Mouse (Mus musculus): ENCODE measurements around the gene Mesd.

Mesd gene

GRCm38 (mm10) chr7:83913405-83913932 is 29.2 kb downstream of the Mesd start:
- DNase-seq (ENCODE audit: inconsistent ontology term), result no peak

DNA sequence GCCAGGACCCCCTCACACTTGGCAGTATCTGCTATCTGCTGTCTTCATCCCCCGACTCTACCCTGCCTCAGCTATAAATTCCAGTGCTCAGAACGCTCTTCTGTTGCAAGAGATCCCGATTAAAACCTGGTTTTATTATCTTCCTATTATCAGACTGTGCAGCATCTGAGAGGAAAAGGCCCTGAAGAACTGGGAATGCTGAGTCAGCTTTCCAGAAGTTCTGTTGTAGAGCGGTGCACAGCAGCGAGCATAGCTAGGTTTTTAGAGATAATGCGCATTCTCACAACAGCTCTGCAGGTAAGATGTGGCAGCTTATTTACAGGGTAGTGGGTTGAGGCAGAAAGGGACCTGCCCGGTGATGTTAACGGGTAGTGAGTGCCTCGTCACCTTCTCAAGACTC is 29.7 kb downstream of the Mesd start:
- no peak for DNase-seq (ENCODE audit: inconsistent ontology term)

DNA sequence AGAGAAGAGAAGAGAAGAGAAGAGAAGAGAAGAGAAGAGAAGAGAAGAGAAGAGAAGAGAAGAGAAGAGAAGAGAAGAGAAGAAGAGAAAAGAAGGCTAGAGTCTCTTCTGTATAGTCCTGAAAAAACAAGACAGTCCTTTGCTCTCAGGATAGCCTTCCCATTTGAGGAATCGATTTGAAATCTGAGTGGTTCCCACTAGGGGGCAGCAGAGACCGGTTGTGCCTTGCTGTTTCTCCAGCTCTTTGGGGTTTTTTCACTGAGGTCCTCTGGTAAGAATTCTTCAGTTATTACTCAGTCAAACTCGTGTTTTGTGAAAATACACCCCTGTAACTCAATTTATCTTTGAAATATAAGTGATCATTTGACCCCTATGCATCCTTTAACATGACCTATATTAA is 30.3 kb downstream of the Mesd start:
- peak; percentile 71 for DNase-seq (ENCODE audit: inconsistent ontology term)

DNA sequence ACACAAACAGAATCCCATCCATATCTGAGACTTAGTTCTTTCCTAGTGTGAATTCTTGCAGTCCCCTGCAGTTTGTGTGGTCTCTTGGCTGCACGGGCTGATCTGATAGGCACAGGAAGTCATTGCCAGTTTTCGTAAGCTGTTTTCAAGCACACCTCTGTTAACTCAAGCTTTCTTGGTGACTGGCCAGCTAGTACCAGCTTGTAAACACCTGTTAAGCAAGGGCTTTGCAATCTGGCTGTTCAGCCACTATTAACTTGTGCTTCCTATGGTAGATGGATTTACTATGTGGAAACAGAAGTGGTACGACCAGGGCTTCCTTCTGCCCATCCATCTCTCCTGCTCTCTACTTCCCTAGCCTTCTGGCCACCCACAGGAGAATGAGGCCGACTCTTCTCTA is 36.0 kb downstream of the Mesd start:
- no peak for DNase-seq (ENCODE audit: inconsistent ontology term)

DNA sequence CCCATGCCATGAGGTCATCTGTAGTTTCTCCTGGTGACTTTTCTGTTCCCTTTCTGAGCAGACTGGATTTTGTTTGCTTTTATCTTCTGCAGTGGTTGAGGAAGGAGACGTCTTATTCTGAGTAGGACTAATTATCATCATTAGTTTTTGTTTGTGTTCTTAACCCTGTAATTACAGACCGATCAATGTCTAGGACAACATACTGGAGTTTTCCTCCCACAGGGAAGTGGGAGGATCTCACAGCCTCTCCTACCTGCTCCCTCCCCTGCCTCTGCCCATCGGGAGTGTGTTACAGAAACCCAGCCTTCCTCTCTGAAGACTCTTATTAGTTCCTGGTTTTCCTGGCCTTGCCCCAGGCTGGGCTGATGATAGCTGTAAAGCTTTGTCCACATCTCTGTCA is 37.4 kb downstream of the Mesd start:
- DNase-seq (ENCODE audit: inconsistent ontology term), result no peak

DNA sequence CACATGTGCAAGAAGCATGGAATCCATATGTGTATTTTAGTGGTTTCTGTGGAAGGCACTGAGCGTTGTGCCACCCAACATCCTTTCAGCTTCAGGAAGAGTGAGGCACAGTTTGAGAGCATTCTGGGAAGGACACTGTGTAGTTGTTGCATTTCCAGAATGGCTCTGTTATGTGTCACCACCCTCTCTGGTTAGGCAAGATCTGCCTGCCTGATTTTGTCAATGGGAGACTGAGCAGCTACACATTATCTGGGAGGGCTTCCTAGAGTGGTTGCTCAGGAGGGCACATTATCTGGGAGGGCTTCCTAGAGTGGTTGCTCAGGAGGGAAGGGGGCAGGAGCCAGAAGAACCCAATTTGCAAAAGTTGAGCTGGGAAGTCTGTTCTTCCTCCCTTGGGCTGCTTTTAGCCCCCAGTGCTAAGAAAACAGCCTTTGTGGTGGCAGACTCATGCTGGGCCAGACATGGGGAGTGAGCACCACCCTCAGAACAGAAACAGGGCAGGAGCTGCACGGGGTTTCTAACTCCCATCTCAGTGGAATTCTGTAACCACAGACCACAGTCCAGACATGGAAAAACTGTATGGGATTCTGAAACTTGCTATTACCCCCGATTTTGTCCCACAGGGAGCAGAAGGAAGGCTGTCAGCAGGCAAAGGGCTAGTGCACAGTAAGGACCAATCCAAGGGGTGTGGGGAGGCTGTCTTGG is 54.9 kb downstream of the Mesd start:
- DNase-seq (ENCODE audit: inconsistent ontology term), result peak; percentile 65

GRCm38 (mm10) chr7:83940136-83940535 is 55.9 kb downstream of the Mesd start:
- DNase-seq (ENCODE audit: inconsistent ontology term), result no peak

DNA sequence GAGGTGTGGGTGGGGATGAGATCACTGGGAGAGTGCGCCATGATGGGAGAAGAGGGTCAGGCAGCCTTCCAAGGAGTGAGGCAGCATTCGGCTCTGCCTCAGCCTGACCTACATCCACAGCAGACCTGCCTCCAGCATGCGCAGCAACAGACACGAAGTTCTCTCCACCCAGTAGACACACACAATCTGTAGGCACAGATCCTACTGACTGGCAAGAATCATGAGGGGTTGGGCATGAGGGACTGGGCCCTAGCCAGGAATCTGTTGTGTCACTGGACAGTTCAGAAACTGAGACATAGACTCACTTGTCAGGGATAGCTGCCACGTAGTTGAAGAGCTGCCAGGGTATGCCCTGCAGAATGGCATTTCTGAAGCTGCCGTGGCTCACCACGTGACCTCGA is 57.4 kb downstream of the Mesd start:
- peak; percentile 89 for DNase-seq (ENCODE audit: inconsistent ontology term)

DNA sequence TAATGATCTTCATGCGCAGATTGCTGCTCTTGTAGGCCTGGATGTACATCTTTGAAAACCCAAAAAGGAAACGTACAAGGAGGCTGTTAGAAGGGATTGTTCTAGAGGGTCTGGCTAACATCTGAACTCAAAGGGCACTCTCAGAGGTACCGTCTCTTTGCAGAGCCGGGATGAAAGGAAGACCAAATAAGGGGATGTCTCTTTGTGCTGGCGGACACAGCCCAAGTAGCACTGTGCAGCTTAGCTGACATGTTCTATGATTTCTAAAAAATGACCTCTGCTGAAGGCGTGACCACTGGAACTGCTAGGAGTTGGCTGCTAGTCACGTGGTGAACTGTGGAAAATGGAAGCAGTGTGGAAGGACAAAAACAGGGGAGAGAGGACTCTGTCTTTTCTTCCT is 64.5 kb downstream of the Mesd start:
- DNase-seq (ENCODE audit: inconsistent ontology term), result no peak

- DNase-seq (ENCODE audit: inconsistent ontology term), result no peak
Observed at GRCm38 (mm10) chr7:83949662-83950061, 65.4 kb downstream of the Mesd start.

Data from Muller cell, postnatal 12 days (primary cell).